Mouse (Mus musculus): ENCODE measurements around the gene Cwc25. TPM values are rescaled to one million over a fixed set of nuclear protein-coding genes. Genes with fewer than 3 reads are reported as not detected.

Gene Cwc25
- total RNA-seq, 2 experiments from 2014 or later = 8.8 to 16.7 TPM

DNA sequence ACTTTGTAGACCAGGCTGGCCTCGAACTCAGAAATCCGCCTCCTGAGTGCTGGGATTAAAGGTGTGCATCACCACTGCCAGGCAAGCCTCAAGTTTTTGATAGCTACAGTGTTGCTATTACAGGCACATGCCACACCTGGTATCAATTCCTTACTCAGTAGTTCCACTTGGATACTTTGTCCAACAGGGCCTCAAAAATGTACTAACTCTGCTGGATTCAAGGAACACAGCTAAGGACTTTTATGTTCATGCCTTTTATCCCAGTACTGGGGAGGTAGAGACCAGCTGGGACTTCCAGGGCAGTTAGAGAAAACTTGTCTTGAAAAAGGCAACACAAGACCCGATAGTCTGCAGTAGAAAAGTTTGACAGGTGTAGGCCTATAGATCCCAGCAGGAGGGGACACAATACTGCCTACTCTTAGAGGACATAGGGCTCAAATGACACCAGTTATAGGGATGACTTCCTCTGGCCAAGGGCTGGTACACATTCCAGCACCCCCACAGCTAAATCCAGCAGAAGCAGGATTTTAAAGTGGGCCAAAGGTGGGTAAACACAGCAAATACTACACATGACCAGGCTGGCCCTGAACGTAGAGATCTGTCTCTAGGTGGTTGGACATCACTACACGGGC, 10.3 kb upstream of the Cwc25 start:
- ATAC-seq (replicated peaks; ENCODE audit: poor library complexity) = peak; percentile 11; the same call in 1 of the 2 replicates

DNA sequence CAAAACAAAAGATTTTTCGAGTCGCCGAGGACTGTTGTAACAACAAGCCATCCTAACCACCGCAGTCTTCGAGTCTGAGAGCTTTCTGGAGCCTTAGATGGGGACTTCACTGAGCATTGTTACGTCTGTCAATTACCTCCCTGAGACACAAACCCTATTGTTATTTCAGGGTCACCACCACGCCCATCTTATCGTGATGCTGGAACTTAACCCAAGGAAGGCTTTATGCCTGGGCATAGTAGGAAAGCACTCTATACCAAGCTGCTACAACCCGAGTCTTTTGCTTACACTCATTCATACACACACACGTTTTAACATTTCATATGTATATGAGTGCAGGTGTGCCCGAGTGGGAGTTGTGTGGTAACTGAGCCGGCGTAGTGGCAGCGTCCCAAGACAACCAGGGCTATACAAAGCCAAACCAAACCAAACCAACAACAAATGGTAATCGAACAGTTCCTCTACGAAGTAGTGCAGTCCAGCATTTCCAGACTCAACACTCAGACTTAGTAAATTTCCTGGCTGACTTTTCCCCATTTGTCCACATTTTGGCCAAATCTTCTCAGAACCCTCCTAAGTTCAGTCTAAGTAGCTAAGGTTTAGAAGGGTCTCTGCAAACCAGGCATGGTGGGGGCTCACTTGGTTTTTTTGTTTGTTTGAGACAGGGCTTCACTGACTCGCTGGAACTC, 9.6 kb upstream of the Cwc25 start, which contains the start of gene 1700001P01Rik:
Gene 1700001P01Rik (minus strand): TSS at position 111 of the 689 bp plus-strand sequence.
- peak; percentile 14; the same call in 1 of the 2 replicates for ATAC-seq (replicated peaks; ENCODE audit: poor library complexity)

DNA sequence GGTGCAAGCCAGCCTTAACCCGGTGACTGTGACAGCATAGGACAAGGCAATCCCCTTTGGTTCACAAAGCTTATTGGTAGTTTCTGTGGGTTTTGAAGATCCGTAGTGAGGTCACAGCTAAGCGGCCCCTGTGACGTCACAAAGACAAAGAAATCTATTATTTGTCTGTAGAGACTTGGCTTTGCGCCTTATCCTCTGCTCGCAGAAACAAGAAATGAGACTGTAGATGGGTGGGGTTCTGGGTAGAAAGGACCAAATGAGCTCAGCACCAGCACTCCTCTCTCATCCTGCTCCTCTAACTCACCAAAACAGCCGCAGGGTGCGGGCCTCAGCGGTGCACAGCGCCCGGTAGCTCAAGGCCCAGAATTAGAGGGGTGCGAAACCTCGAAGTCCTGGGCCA, 8.8 kb upstream of the Cwc25 start:
- ATAC-seq (replicated peaks; ENCODE audit: poor library complexity) = peak; percentile 13; the same call in 1 of the 2 replicates

DNA sequence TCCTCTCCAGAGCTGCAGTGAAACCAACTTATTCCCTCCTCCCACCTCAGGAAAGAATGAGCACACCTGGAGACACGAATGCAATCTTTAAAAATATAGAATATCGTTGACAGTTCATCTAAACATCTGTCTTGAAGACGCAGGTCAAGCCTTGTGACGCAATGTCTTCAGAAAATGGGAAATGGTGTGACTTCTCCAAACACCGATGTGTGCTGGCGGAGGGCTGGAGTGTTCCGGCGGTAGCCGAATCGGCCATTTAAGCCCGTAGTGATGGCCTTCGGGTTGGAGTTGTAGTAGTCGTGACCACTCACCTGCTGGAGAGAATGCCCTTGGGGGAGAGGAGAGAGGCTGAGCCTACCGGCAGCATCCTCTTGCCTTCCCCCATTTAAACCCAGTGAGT, 5.1 kb upstream of the Cwc25 start:
- ATAC-seq (replicated peaks; ENCODE audit: poor library complexity) = no peak

DNA sequence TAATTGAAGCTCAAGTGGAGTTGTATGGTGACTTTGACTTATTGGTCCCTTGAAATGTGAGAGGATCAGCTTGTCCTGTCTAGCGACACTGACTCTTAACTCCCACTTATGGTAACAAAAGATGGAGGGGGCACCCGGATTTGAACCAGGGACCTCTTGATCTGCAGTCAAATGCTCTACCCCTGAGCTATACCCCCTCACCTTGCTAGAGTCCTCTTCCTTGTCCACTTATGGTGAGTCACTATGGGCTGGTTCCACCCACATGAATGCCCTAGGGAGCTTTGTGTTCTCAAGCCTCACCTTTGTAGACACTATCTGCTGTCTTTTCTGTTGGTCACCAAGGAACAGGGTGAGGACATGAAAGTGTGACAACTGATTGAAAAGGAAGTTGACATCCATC, 3.3 kb upstream of the Cwc25 start:
- no peak for ATAC-seq (replicated peaks; ENCODE audit: poor library complexity)

DNA sequence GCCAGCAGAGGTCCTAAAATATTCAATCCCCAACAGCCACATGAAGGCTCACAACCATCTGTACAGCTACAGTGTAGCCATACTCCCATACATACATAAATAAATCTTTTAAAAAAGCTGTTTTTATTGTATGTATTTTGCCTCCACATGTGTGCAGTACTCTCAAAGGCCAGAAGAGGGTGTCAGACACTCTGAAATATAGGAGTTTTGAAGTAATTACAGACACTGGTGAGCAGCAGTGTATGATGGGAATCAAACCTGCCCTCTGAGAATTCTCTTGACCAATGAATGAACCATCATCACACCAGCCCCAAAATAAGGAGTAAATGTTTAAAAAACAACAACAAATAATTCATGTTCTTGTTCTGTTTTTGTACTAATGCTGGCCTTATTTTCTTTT, 4.7 kb downstream of the Cwc25 start:
- no peak for ATAC-seq (replicated peaks; ENCODE audit: poor library complexity)

DNA sequence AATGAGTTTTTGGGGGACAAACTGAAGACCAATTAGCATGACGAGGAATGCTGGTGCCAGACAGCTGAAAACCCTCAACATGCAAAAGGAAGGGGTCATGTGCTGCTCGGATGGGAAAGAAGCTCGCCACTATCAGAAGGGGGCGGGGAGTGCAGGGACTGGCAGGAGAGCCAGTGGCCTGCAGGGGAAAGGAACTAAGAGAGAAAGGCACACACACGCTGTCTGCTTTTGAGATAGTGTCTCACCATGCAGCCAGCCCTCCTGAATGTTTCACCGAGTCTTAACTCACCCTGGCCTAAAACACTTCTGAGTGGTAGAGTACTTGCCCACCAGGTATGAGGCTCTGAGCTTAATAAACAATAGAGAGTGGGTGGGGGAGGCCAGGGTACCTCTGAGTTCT, 7.4 kb downstream of the Cwc25 start:
- ATAC-seq (replicated peaks; ENCODE audit: poor library complexity) = no peak

DNA sequence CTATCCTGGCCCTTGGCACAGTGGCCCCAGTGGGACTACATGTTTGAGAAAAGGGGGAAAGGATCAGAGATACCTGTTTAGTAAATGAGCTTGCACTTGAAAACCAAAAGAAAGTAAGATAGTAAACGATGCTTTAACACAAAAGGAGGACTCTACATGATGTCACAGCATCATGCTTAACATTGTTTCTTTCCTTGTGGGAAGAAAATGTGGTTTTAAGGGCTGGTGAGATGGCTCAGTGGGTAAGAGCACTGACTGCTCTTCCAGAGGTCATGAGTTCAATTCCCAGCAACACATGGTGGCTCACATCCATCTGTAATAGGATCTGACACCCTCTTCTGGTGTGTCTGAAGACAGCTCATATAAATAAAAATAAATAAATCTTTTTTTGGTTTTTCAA, 8.2 kb downstream of the Cwc25 start:
- no peak for ATAC-seq (replicated peaks; ENCODE audit: poor library complexity)

DNA sequence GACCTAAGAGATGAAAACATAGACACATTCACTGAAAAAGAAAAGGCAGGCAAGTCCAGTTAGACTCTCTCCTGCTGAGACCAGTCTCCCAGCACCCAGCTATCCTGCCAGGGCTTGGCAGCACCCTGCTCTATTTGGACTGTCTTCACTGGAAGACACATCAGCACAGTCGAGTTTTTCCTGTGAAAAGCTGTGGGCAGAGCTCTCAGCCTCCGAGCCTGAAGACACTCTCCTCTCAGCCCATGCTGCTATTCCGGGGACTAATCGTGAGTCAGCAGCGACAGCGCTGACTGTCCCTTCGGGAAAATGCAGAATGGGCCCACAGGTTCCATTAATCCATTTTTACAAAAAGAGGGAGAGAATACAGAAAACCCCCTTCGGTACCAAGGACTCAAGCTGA, 13.1 kb downstream of the Cwc25 start:
- ATAC-seq (replicated peaks; ENCODE audit: poor library complexity) = no peak

DNA sequence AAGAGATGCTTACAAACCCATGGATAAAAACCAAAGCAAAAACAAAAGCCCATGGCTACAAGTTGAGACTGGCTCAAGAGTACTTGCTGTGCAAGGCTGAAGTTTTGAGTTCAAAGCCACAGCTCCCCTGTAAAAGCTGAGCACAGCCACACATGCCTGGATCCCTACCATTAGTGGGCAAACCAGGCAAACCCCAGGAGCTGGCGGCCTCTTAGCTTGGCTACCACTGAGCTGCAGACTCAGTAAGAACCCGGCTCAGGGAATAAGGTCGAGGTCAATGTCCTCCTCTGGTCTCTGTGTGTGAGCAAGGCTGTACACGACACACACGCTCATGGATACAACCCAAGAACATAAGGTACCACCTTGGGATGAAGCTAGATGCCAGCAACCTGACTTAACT, 17.9 kb downstream of the Cwc25 start:
- ATAC-seq (replicated peaks; ENCODE audit: poor library complexity) = no peak

DNA sequence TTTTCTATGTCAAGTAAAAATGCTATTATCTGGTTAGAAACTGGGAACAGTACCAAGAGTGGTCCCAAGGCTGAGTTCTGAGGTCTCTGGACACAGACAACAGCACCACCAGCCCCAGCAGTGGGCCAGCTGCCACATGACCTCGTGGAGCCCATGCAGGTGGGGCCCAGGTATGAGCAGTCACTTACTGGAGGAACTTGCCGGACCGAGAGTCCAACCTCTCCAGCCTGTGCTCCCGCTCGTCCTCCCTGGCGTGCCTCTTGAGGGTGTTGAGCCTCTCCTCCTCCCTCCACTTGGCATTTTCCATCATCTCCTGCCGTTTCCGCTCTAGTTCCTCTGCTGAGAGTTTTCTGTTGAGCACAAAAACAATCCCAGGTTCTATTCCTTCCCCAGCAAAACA, 18.6 kb downstream of the Cwc25 start:
- ATAC-seq (replicated peaks; ENCODE audit: poor library complexity) = no peak

DNA sequence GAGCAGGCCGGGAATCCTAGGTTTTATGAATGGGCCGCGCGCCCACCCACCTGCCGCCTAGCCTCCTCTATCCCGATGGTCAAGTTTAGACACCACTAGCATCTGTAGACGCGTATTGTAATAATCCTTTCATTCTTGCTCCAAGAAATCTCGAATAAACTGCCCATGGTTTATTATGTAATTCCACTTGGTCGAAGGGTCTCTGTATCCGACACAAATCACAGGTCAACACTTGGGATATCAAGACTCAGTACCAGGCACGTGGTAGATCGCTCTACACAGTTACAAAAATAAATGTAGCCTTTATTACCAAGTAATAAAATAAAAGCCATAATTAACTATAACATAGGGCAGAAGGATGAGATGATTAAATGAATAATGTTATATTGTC, 21.0 kb downstream of the Cwc25 start:
- ATAC-seq (replicated peaks; ENCODE audit: poor library complexity) = no peak

DNA sequence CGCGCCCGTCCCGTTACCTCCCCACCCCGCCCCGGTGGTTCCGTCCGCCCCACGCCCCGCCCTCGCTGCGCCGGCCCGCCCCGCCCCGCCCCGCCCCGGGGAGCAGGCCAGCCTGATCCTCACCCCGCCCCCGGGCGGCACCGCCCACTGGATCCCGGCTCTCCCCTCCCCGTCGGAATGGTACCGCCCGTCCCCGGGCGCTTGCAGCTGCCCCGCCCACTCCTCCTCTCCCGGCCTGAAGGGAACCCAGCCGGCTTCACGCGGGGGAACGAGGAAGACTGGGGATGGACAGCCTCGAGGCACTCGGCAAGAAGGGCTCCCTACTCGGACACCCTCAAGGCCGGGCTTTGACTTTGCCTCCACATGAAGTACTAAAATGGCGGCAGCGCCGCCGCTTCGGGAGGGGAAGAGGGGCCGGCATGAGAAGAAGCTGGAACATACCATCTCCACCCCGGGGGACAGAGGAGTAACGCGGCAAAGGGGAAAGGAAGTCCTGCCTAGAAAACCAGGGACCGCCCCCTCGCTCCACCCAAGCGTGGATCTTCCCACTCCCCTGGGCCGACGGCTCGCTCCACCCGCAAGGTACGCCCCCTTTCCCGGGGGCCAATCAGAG, 21.5 kb downstream of the Cwc25 start:
- peak; percentile 94 for ATAC-seq (replicated peaks; ENCODE audit: poor library complexity)

DNA sequence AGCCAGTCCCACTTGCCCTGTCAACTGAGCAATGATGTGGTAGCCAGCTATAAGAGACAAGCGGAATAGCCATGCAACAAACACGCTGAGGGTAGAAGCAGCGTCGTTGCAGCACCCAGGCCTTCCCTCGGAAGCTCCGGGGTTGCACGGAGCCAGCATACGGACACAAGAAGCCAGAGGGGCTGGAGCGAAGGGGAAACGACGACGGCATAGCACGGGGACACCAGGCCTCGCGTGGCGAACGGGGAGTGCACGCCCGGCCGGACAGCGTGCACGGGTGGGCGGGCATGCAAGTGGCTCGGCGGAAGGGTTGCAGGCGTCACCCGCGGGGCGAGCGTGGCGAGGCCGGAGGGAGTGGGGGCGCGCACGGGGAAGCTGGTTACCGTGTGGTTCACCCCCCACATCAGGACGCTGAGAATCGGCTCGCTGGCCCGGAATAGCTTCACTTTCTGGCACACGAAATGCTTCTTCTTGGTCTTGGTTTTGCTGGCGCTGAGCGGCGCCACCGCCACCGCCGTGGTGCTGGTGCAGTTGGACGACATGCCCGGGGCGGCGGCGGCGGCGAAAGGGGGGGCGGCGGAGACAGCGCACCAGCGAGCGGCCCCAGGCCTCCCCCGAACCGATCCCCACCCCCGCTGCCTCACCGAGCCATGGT, 22.2 kb downstream of the Cwc25 start, which contains the start of gene Pip4k2b:
Gene Pip4k2b (minus strand): TSS at position 642 of the 655 bp plus-strand sequence.
- ATAC-seq (replicated peaks; ENCODE audit: poor library complexity) = 0 out of 2 replicates have a peak, but pooled peaks have one; percentile 9

DNA sequence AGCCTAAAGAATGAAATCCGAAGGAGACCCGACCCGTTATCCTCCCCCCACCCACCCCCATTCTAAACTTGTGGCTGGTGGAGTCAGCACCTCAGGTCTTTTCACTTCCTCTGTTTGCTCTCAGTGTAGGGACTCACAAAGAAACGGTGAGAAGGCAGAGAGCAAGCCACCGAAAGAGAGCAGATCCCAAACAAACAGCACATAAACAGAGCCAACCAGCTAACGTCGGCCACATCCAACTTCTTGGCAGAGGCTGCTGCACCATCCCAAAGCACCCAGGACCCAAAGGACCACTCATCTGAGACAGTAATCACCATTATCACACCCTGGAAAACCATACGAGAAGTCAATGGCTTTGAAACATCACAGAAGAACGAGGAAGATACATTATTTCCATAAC, 22.9 kb downstream of the Cwc25 start:
- ATAC-seq (replicated peaks; ENCODE audit: poor library complexity) = no peak

DNA sequence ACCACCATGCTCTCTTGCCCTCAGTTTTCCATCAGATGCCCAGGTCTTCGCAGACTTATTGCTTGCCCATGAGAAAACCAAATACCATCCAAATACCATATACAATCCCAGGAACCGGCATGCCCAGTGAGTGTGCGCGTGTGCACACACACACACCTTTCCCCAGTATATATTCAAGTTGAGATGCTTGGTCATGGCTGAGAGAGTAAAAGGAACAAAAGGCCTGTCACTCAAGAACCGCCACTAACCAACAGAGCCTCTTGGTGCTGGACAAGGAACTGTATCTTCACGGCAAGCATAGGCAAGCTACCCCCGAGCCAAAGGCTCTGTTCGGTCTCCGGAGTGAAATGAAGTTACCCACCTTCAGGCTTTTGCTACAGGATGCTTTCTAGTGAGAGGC, 23.8 kb downstream of the Cwc25 start:
- ATAC-seq (replicated peaks; ENCODE audit: poor library complexity) = no peak

DNA sequence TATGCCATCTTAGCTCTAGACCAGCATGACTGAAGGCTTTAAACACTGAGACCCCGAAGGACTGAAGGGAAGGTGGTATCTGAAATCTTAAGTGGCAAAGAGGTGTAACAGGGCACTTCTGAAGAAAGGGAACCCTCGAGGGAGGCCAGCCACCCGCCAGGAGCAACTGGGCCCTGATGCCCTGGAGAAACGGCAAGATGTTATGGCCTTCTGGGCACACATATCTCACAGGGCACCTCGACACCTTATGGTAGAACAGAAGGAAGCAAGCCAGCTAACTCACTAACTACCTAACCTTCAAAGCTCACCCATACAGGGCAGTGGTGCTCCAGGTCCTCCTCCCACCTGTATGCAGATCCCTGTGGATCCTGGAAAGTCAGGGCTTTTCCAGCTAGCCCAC, 24.2 kb downstream of the Cwc25 start:
- no peak for ATAC-seq (replicated peaks; ENCODE audit: poor library complexity)

DNA sequence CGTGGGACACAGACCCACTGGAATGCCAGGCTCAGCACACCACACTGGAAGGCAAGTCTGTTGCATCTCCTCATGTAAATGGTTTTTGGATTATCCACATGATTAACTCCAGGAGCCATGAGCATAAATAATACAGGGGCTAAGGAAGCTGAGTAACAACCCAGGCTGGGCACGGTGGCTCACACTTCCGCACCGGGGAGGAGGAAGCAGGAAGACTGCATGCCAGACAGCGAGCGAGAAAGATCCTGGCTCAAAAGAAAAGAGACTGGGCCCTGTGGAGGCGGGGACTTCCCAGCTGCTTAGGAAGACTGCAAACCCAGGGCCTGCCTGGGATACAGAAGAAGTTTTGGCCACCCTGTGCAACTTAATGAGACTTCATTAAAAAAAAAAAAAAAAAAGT, 26.2 kb downstream of the Cwc25 start:
- ATAC-seq (replicated peaks; ENCODE audit: poor library complexity) = no peak

DNA sequence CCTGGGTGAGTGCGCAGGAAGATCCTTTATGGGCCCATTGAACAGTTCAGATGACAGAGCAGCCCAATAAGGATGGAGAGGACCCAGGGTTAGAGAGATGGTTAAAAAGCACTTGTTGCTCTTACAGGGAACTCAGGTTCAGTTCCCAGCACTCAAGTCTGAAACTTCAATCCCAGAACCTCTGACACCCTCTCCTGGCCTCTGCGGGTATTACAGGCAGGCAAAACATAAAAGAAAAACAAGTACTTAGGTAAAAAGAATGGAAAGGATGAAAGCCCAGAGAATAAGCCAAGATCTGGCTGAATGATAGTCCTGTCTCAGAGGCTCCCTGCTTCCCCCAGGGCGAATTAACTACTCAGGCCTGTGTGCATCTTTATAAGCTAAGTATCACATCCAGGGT, 27.2 kb downstream of the Cwc25 start:
- ATAC-seq (replicated peaks; ENCODE audit: poor library complexity) = no peak

DNA sequence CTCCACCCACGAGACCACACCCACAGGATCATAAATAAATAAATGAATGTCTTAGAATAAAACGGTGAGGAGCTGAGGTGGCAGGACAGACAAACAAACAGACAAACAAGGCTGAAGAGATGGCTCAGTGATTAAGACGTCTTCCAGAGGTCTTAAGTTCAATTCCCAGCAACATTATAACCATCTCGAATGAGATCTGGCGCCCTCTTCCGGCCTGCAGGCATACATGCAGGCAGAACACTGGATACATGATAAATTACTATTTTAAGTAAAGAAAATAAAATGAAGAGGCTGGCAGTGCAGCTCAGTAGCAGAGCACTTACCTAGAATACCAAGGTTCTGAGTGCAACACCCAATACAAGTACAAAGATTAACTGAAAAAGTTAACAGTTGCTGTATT, 27.7 kb downstream of the Cwc25 start:
- ATAC-seq (replicated peaks; ENCODE audit: poor library complexity) = peak; percentile 26; the same call in 1 of the 2 replicates

DNA sequence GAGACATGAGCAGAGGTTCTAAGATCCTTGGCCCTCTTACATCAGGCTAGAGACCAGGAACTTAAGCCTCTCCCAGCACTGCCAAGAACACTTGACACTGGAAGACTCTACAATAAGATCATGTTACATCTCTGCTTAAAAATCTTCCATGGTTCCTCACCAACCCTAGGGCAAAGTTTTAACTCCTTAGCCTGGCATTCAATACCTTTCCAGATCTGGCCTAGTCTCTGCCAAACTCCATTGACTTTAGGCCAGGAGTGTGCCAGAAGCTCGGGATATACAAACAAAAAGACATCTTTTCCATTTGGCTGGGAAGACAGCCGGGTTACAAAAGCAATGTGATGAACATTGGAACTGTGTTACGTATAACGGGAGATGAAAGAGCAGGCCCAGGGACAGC, 28.8 kb downstream of the Cwc25 start:
- ATAC-seq (replicated peaks; ENCODE audit: poor library complexity) = no peak

DNA sequence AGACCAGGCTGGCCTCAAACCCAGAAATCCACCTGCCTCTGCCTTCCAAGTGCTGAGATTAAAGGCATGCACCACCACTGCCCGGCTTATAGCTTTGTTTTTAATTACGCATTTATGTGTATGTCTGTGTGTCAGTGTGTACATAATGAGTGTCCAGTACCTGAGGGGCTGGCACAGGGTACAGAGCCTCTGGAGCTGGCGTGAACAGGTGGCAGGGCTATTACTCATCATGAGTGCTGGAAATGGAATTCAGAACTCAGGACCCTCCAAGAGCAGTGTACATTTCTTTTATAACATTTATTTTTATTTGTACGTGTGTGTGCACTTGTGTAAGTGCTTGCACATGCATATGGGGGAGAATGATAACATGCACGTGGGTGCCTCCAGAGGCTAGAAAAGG, 29.7 kb downstream of the Cwc25 start:
- ATAC-seq (replicated peaks; ENCODE audit: poor library complexity) = no peak

All from megakaryocyte progenitor cell, adult 5-6 weeks (primary cell).